ENCODE assay signal across 11 mouse cellular contexts in genomic region chr13:63324311-63324710, GRCm38 (mm10).
A peak's percentile ranks its signal among the peaks of the same experiment; 100 is the strongest.
DNase-seq lines count a peak whose midpoint lies in the region; ATAC-seq lines count a peak whose summit lies in the region.
"Had no signal": no experiment of that assay in that cellular context is flagged by ENCODE, and none has a peak within 500 bp of the region (broad histone marks: within the 10 kb centered on the region; RNA-seq: fewer than 3 reads in every experiment).

No protein-coding gene starts in this region.

- no peaks in the 10 kb centered on the region for H3K9me3 ChIP-seq in intestine, embryonic 16.5 days (ENCODE audit: control insufficient read depth, low read length)
- H3K9me3 ChIP-seq in intestine, embryonic 15.5 days: no peaks in the 10 kb centered on the region
- H3K9me3 ChIP-seq in neural tube, embryonic 13.5 days: no peaks in the 10 kb centered on the region
- no peaks in the 10 kb centered on the region for H3K9me3 ChIP-seq in neural tube, embryonic 15.5 days (replicated peaks)
- H3K9me3 ChIP-seq in heart, embryonic 15.5 days (replicated peaks): no peaks in the 10 kb centered on the region
- H3K9me3 ChIP-seq: megakaryocyte, embryonic 14.5 days had no signal

- ATAC-seq in intestine, embryonic 16.5 days: peak; percentile 21; the same call in 1 of the 2 replicates
- no peak for ATAC-seq in intestine, embryonic 15.5 days
- no peak for ATAC-seq in neural tube, embryonic 13.5 days (ENCODE audit: low read depth)
- no peak for ATAC-seq in neural tube, embryonic 15.5 days (ENCODE audit: low FRiP score)
- no peak for ATAC-seq in heart, embryonic 15.5 days (replicated peaks; ENCODE audit: insufficient number of reproducible peaks, insufficient read depth, low FRiP score, low read depth)
- ATAC-seq: forebrain, embryonic 14.5 days had no signal

- H3K36me3 ChIP-seq in intestine, embryonic 16.5 days (ENCODE audit: control insufficient read depth, insufficient read depth, low read length): no peaks in the 10 kb centered on the region
- 0 out of 2 replicates have a peak, but pooled peaks cover 2% of the 10 kb centered on the region for H3K36me3 ChIP-seq in intestine, embryonic 15.5 days
- peaks cover 4% of the 10 kb centered on the region; the same call in 1 of the 2 replicates for H3K36me3 ChIP-seq in neural tube, embryonic 13.5 days
- no peaks in the 10 kb centered on the region for H3K36me3 ChIP-seq in neural tube, embryonic 15.5 days
- no peaks in the 10 kb centered on the region for H3K36me3 ChIP-seq in heart, embryonic 15.5 days

- H3K4me2 ChIP-seq in intestine, embryonic 16.5 days (ENCODE audit: low read depth, low read length): no peak overlapping the region
- no peak overlapping the region for H3K4me2 ChIP-seq in intestine, embryonic 15.5 days (replicated peaks)
- no peak overlapping the region for H3K4me2 ChIP-seq in neural tube, embryonic 13.5 days
- no peak overlapping the region for H3K4me2 ChIP-seq in neural tube, embryonic 15.5 days
- H3K4me2 ChIP-seq in heart, embryonic 15.5 days: no peak overlapping the region

- no peak for DNase-seq in spleen, postnatal 36 days (ENCODE audit: low spot score in 2 of 2)
- DNase-seq in adrenal gland, postnatal 10 days: no peak
- DNase-seq: cerebellum, adult 8-10 months had no signal

- no peaks in the 10 kb centered on the region for H3K27me3 ChIP-seq in intestine, embryonic 16.5 days (replicated peaks; ENCODE audit: control insufficient read depth, insufficient read depth, low read length)
- H3K27me3 ChIP-seq in intestine, embryonic 15.5 days (replicated peaks): no peaks in the 10 kb centered on the region
- H3K27me3 ChIP-seq in neural tube, embryonic 13.5 days: no peaks in the 10 kb centered on the region
- H3K27me3 ChIP-seq in neural tube, embryonic 15.5 days (replicated peaks): no peaks in the 10 kb centered on the region
- no peaks in the 10 kb centered on the region for H3K27me3 ChIP-seq in heart, embryonic 15.5 days

- H3K4me1 ChIP-seq in intestine, embryonic 16.5 days (ENCODE audit: control insufficient read depth, insufficient read depth, low read length): peaks cover 5% of the 10 kb centered on the region; the same call in 1 of the 2 replicates
- H3K4me1 ChIP-seq in intestine, embryonic 15.5 days (replicated peaks): 0 out of 2 replicates have a peak, but pooled peaks cover 4% of the 10 kb centered on the region
- H3K4me1 ChIP-seq in neural tube, embryonic 13.5 days (replicated peaks): peaks cover 35% of the 10 kb centered on the region
- H3K4me1 ChIP-seq in neural tube, embryonic 15.5 days: peaks cover 11% of the 10 kb centered on the region; the same call in 1 of the 2 replicates
- peaks cover 27% of the 10 kb centered on the region for H3K4me1 ChIP-seq in heart, embryonic 15.5 days (replicated peaks)

- no peak overlapping the region for H3K9ac ChIP-seq in intestine, embryonic 16.5 days (ENCODE audit: low read depth, low read length)
- H3K9ac ChIP-seq in intestine, embryonic 15.5 days: no peak overlapping the region
- no peak overlapping the region for H3K9ac ChIP-seq in neural tube, embryonic 13.5 days
- H3K9ac ChIP-seq in neural tube, embryonic 15.5 days (replicated peaks): no peak overlapping the region
- H3K9ac ChIP-seq in heart, embryonic 15.5 days: no peak overlapping the region

- H3K27ac ChIP-seq in intestine, embryonic 16.5 days (ENCODE audit: low read length): peak overlapping the region; percentile 42; the same call in 1 of the 2 replicates
- H3K27ac ChIP-seq in intestine, embryonic 15.5 days: no peak overlapping the region
- H3K27ac ChIP-seq in neural tube, embryonic 13.5 days (replicated peaks): peak overlapping the region; percentile 39; the same call in 1 of the 2 replicates
- no peak overlapping the region for H3K27ac ChIP-seq in neural tube, embryonic 15.5 days (replicated peaks)
- peak overlapping the region; percentile 51 for H3K27ac ChIP-seq in heart, embryonic 15.5 days
- H3K27ac ChIP-seq: hindbrain, postnatal 0 days had no signal

- WGBS in intestine, embryonic 16.5 days: 53% methylated on average over 3 of the region's 3 CpGs
- 52% methylated on average over 3 of the region's 3 CpGs for WGBS in intestine, embryonic 15.5 days
- 66% methylated on average over 3 of the region's 3 CpGs for WGBS in neural tube, embryonic 13.5 days
- WGBS in neural tube, embryonic 15.5 days: 78% methylated on average over 3 of the region's 3 CpGs
- WGBS in heart, embryonic 15.5 days: 57% methylated on average over 3 of the region's 3 CpGs

- H3K4me3 ChIP-seq in intestine, embryonic 16.5 days (ENCODE audit: low read length): no peak overlapping the region
- no peak overlapping the region for H3K4me3 ChIP-seq in intestine, embryonic 15.5 days (replicated peaks)
- no peak overlapping the region for H3K4me3 ChIP-seq in neural tube, embryonic 13.5 days
- no peak overlapping the region for H3K4me3 ChIP-seq in neural tube, embryonic 15.5 days (replicated peaks)
- H3K4me3 ChIP-seq in heart, embryonic 15.5 days: no peak overlapping the region

Comparison
In these comparisons a context has a peak if more than half of its experiments do, and no peak if none do; other contexts are left out.
1. H3K27ac ChIP-seq: peak in intestine, embryonic 16.5 days (single experiment), neural tube, embryonic 13.5 days (single experiment) and heart, embryonic 15.5 days (single experiment); none in intestine, embryonic 15.5 days (single experiment) and neural tube, embryonic 15.5 days (single experiment).